12 mouse cellular contexts compared by ENCODE assay signal in the genomic region with DNA sequence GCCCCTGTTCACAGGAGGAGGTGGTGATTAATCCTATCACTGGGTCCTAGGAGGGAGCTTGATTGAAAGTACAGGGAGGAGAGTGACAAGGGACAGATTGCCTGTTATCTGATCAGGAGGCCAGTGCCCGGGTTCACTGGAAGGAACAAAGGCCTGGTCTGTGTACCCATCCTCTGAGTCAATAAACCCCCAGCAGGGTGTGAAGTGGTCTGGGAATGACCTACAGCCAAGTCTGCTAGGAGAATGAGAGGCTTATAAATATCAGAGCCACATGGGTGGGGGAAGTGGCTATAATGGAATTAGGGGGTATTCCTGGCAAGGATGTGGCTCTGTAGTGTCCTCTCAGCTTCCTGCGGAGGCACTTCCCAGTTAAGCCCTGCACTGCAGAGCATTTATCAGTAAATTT.
DNase-seq lines count a peak whose midpoint lies in the region; ATAC-seq and TF ChIP-seq lines count a peak whose summit lies in the region.
"Had no signal": no experiment of that assay in that cellular context is flagged by ENCODE, and none has a peak within 500 bp of the region (broad histone marks: within the 10 kb centered on the region; RNA-seq: fewer than 3 reads in every experiment).

No protein-coding gene starts in this region.

- H3K4me1 ChIP-seq in neural tube, embryonic 11.5 days (ENCODE audit: control insufficient read depth, insufficient read depth, low read length), result peaks cover 12% of the 10 kb centered on the region

- TF ChIP-seq CTCF in left cerebral cortex, adult 2 months (IDR thresholded peaks at IDR 0.05), result no peak

- no peaks in the 10 kb centered on the region for H3K36me3 ChIP-seq in neural tube, embryonic 11.5 days (ENCODE audit: control insufficient read depth, insufficient read depth, low read length)
- H3K36me3 ChIP-seq: G1E had no signal

- H3K27me3 ChIP-seq in neural tube, embryonic 11.5 days (ENCODE audit: control insufficient read depth, insufficient read depth, low read length), result no peaks in the 10 kb centered on the region

- no peaks in the 10 kb centered on the region for H3K9me3 ChIP-seq in neural tube, embryonic 11.5 days (ENCODE audit: control insufficient read depth, low read length)

- H3K9ac ChIP-seq in neural tube, embryonic 11.5 days (ENCODE audit: low read length), result 0 out of 2 replicates have a peak overlapping the region, but pooled peaks have one; percentile 18

- WGBS in neural tube, embryonic 11.5 days, result 12% methylated on average over 2 of the region's 2 CpGs

- H3K4me2 ChIP-seq in neural tube, embryonic 11.5 days (ENCODE audit: low read depth), result no peak overlapping the region

- no peak for ATAC-seq in neural tube, embryonic 11.5 days (ENCODE audit: insufficient read depth, low FRiP score, low TSS enrichment)

- DNase-seq in left cerebral cortex, postnatal 4 days, result peak; percentile 10
- no peak for DNase-seq in left cerebral cortex, adult 2 months (ENCODE audit: extremely low spot score in 1 of 2, low spot score in 2 of 2)
- peak; percentile 64 for DNase-seq in embryo, embryonic 10 days (ENCODE audit: low spot score)
- peak; percentile 33 for DNase-seq in kidney, adult 18-20 months
- peak; percentile 33 for DNase-seq in neural tube, embryonic 11.5 days (ENCODE audit: low spot score)
- DNase-seq in lung, postnatal 25 days (ENCODE audit: low spot score), result no peak
- no peak for DNase-seq in gastrocnemius, adult 8-10 months (ENCODE audit: low spot score in 2 of 2)
- DNase-seq: heart, adult 2 months; thymus, postnatal 36 days had no signal

- no peak overlapping the region for H3K4me3 ChIP-seq in left cerebral cortex, adult 2 months
- H3K4me3 ChIP-seq in neural tube, embryonic 11.5 days (ENCODE audit: low read depth, low read length), result no peak overlapping the region
- H3K4me3 ChIP-seq: erythroblast, embryonic 14.5 days; heart, adult 2 months had no signal

- intact Hi-C loops in left cerebral cortex, postnatal 4 days (cut with DNase I), result no loop called here
- intact Hi-C loops in left cerebral cortex, adult 2 months (cut with DNase I), result no loop called here

- H3K27ac ChIP-seq in left cerebral cortex, adult 2 months, result no peak overlapping the region
- H3K27ac ChIP-seq in neural tube, embryonic 11.5 days (ENCODE audit: low read depth, low read length), result no peak overlapping the region
- H3K27ac ChIP-seq: heart, adult 2 months; macrophage had no signal

Comparison
In these comparisons a context has a peak if more than half of its experiments do, and no peak if none do; other contexts are left out.
1. DNase-seq: peak in left cerebral cortex, postnatal 4 days (single experiment), embryo, embryonic 10 days (single experiment), kidney, adult 18-20 months (single experiment) and neural tube, embryonic 11.5 days (single experiment); none in left cerebral cortex, adult 2 months (0 of 2), lung, postnatal 25 days (single experiment) and gastrocnemius, adult 8-10 months (0 of 2).